Mouse (Mus musculus): Measurements from ENCODE around the gene Sim2.

Sim2 gene

GRCm38 (mm10) chr16:94084711-94085602 is at the start of gene Sim2:
Sim2 (plus strand) TSS chr16:94084931.
- no peak for DNase-seq (ENCODE audit: low spot score in 2 of 2)

GRCm38 (mm10) chr16:94037280-94037679 is 47.5 kb upstream of the Sim2 start:
- DNase-seq (ENCODE audit: low spot score in 2 of 2) = no peak

GRCm38 (mm10) chr16:94038272-94038985 is 46.3 kb upstream of the Sim2 start:
- peak; percentile 23 to 48 for DNase-seq (ENCODE audit: low spot score in 2 of 2)

GRCm38 (mm10) chr16:94038986-94039341 is 45.8 kb upstream of the Sim2 start:
- no peak for DNase-seq (ENCODE audit: low spot score in 2 of 2)

- DNase-seq (ENCODE audit: low spot score in 2 of 2) = no peak
Measured at GRCm38 (mm10) chr16:94040485-94040884, 44.2 kb upstream of the Sim2 start.

- DNase-seq (ENCODE audit: low spot score in 2 of 2) = no peak
Measured at GRCm38 (mm10) chr16:94041065-94041712, 43.5 kb upstream of the Sim2 start.

GRCm38 (mm10) chr16:94043797-94044196 is 40.9 kb upstream of the Sim2 start:
- no peak for DNase-seq (ENCODE audit: low spot score in 2 of 2)

- no peak for DNase-seq (ENCODE audit: low spot score in 2 of 2)
Measured at GRCm38 (mm10) chr16:94044996-94045395, 39.7 kb upstream of the Sim2 start.

- DNase-seq (ENCODE audit: low spot score in 2 of 2) = no peak
Measured at GRCm38 (mm10) chr16:94050368-94050767, 34.4 kb upstream of the Sim2 start.

- DNase-seq (ENCODE audit: low spot score in 2 of 2) = no peak
Measured at GRCm38 (mm10) chr16:94055176-94055575, 29.6 kb upstream of the Sim2 start.

GRCm38 (mm10) chr16:94055576-94055975 is 29.2 kb upstream of the Sim2 start:
- no peak for DNase-seq (ENCODE audit: low spot score in 2 of 2)

GRCm38 (mm10) chr16:94059820-94060219 is 24.9 kb upstream of the Sim2 start:
- DNase-seq (ENCODE audit: low spot score in 2 of 2) = no peak

GRCm38 (mm10) chr16:94064211-94064610 is 20.5 kb upstream of the Sim2 start:
- no peak for DNase-seq (ENCODE audit: low spot score in 2 of 2)

GRCm38 (mm10) chr16:94065728-94066674 is 18.7 kb upstream of the Sim2 start:
- no peak for DNase-seq (ENCODE audit: low spot score in 2 of 2)

- DNase-seq (ENCODE audit: low spot score in 2 of 2) = no peak
Measured at GRCm38 (mm10) chr16:94066771-94067170, 18.0 kb upstream of the Sim2 start.

GRCm38 (mm10) chr16:94067280-94067679 is 17.5 kb upstream of the Sim2 start:
- no peak for DNase-seq (ENCODE audit: low spot score in 2 of 2)

- no peak for DNase-seq (ENCODE audit: low spot score in 2 of 2)
Measured at GRCm38 (mm10) chr16:94069061-94069460, 15.7 kb upstream of the Sim2 start.

- DNase-seq (ENCODE audit: low spot score in 2 of 2) = no peak
Measured at GRCm38 (mm10) chr16:94070920-94071319, 13.8 kb upstream of the Sim2 start.

- DNase-seq (ENCODE audit: low spot score in 2 of 2) = no peak
Measured at GRCm38 (mm10) chr16:94071468-94071867, 13.3 kb upstream of the Sim2 start.

GRCm38 (mm10) chr16:94075362-94076027 is 9.2 kb upstream of the Sim2 start:
- DNase-seq (ENCODE audit: low spot score in 2 of 2) = no peak
